Mouse (Mus musculus) liver, adult 2 months (tissue): ENCODE data around the gene Sgf29.

Source experiments
- CTCF ChIP-seq: fragments of 200-500 bp; IDR thresholded peaks from 2 replicates; pipeline ENCODE4 v1.5.1; 2011; ENCODE audit warnings: low read depth, low read length, control low read depth
- POLR2A ChIP-seq: fragments of 200-500 bp; IDR thresholded peaks from 2 replicates; pipeline ENCODE4 v1.6.1; 2011; ENCODE audit warnings: low read length, control low read depth; ENCODE audit not compliant: insufficient read depth; ENCODE audit errors: extremely low read depth

DNA sequence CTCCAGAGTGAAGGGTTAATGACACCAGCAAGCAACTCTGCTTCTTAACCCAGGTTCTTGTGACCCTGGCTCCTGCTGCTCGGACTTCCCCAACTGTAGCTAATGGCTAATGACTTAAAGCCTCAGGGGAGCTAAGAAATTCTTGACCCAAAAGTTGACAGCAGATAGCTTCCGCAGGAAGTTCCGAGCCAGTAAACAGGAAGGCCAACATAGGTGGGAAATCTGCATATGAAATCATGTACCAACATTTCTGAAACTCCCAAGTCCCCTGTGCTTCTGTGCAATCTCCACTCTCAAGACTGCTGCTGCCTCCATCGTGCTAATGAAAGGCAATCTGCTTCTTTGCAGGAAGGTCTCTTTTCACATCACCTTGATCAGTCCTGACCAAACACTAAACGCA is 3.4 kb upstream of the Sgf29 start:
- no peak for TF ChIP-seq CTCF
- no peak for TF ChIP-seq POLR2A
